Mouse (Mus musculus): ENCODE results near the gene Krtap12-1.

DNA sequence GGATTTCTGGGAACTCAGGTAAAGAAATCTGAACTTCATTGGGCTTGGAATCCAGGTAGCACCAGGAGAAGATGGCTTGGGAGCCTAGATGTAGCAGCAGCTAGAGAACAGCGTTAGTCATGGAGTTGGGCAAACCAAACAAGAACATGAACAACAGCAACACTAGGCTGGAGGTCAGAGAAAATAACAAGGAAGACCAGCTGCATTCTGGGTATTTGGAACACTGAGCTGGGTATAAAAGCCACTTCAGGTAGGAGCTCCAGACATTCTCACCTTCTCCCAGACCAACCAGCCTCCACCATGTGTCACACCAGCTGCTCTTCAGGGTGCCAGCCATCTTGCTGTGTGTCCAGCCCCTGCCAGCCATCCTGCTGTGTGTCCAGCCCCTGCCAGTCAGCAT, 14.1 kb upstream of the Krtap12-1 start, which contains the start of gene Gm10272:
- no peak for TF ChIP-seq CTCF (IDR thresholded peaks at IDR 0.05; ENCODE audit: extremely low read depth, insufficient read depth, low read length)
- TF ChIP-seq POLR2A (IDR thresholded peaks at IDR 0.05; ENCODE audit: extremely low read depth, insufficient read depth, low read length), result no peak
